9 mouse cellular contexts compared by ENCODE assay signal in the genomic region with DNA sequence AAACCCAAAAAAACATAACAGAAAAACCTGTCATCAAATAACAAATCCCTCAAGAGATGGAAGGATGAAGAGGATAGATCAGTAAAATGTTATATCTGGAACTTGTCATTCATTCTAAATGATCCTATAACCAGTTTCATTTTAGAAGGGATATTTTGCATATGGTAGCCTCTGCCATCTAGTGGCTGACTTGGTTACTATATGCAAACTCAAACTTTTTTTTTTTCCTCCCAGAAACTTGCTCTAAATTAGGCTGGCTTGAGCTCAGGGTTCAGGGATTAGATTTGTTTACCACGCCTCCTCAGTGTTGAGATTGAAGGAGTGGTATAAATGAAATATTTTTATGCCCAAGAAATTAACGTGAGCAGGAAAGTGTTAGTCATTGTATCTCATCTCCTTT. TPM values are rescaled to one million over a fixed set of nuclear protein-coding genes. Genes with fewer than 3 reads are reported as not detected.
DNase-seq lines count a peak whose midpoint lies in the region; ATAC-seq lines count a peak whose summit lies in the region.
"Had no signal": no experiment of that assay in that cellular context is flagged by ENCODE, and none has a peak within 500 bp of the region (broad histone marks: within the 10 kb centered on the region; RNA-seq: fewer than 3 reads in every experiment).

No protein-coding gene starts in this region.

- no peaks in the 10 kb centered on the region for H3K36me3 ChIP-seq in hindbrain, embryonic 11.5 days (ENCODE audit: control insufficient read depth, insufficient read depth, low read length)
- H3K36me3 ChIP-seq in hindbrain, embryonic 13.5 days: no peaks in the 10 kb centered on the region
- H3K36me3 ChIP-seq in forebrain, embryonic 15.5 days: no peaks in the 10 kb centered on the region

- no peak overlapping the region for H3K4me3 ChIP-seq in hindbrain, embryonic 11.5 days (ENCODE audit: low read depth, low read length)
- no peak overlapping the region for H3K4me3 ChIP-seq in hindbrain, embryonic 13.5 days
- H3K4me3 ChIP-seq in forebrain, embryonic 15.5 days: no peak overlapping the region

- H3K9ac ChIP-seq in hindbrain, embryonic 11.5 days (ENCODE audit: low read depth, low read length): no peak overlapping the region
- H3K9ac ChIP-seq in hindbrain, embryonic 13.5 days: no peak overlapping the region
- H3K9ac ChIP-seq in forebrain, embryonic 15.5 days (replicated peaks): no peak overlapping the region

- 30% methylated on average over 2 of the region's 2 CpGs for WGBS in hindbrain, embryonic 11.5 days
- WGBS in hindbrain, embryonic 13.5 days: 46% methylated on average over 2 of the region's 2 CpGs
- WGBS in forebrain, embryonic 15.5 days: 27% methylated on average over 2 of the region's 2 CpGs

- H3K4me1 ChIP-seq in hindbrain, embryonic 11.5 days (replicated peaks; ENCODE audit: control insufficient read depth, insufficient read depth, low read length): no peaks in the 10 kb centered on the region
- peaks cover 7% of the 10 kb centered on the region; the same call in 1 of the 2 replicates for H3K4me1 ChIP-seq in hindbrain, embryonic 13.5 days (replicated peaks)
- H3K4me1 ChIP-seq in forebrain, embryonic 15.5 days: no peaks in the 10 kb centered on the region

- H3K4me2 ChIP-seq in hindbrain, embryonic 11.5 days (replicated peaks; ENCODE audit: low read depth, low read length): no peak overlapping the region
- no peak overlapping the region for H3K4me2 ChIP-seq in hindbrain, embryonic 13.5 days
- H3K4me2 ChIP-seq in forebrain, embryonic 15.5 days (replicated peaks): no peak overlapping the region

- H3K27ac ChIP-seq in hindbrain, embryonic 11.5 days (ENCODE audit: low read depth, low read length): no peak overlapping the region
- H3K27ac ChIP-seq in hindbrain, embryonic 13.5 days: no peak overlapping the region
- no peak overlapping the region for H3K27ac ChIP-seq in forebrain, embryonic 15.5 days (replicated peaks)

- peak; percentile 40 for DNase-seq in hindbrain, embryonic 11.5 days (ENCODE audit: low spot score)
- peak; percentile 43 for DNase-seq in thymus, postnatal 0 days (ENCODE audit: low spot score)
- no peak for DNase-seq in thymus, postnatal 36 days
- DNase-seq in right cerebral cortex, postnatal 4 days: no peak
- DNase-seq in adrenal gland, postnatal 4 days (ENCODE audit: low spot score in 2 of 2): no peak
- DNase-seq in frontal cortex, postnatal 14 days (ENCODE audit: low spot score in 2 of 2): no peak

- H3K27me3 ChIP-seq in hindbrain, embryonic 11.5 days (ENCODE audit: control insufficient read depth, insufficient read depth, low read length): no peaks in the 10 kb centered on the region
- H3K27me3 ChIP-seq in hindbrain, embryonic 13.5 days: no peaks in the 10 kb centered on the region
- no peaks in the 10 kb centered on the region for H3K27me3 ChIP-seq in forebrain, embryonic 15.5 days

- H3K9me3 ChIP-seq in hindbrain, embryonic 11.5 days (ENCODE audit: control insufficient read depth, low read length): no peaks in the 10 kb centered on the region
- no peaks in the 10 kb centered on the region for H3K9me3 ChIP-seq in hindbrain, embryonic 13.5 days
- no peaks in the 10 kb centered on the region for H3K9me3 ChIP-seq in forebrain, embryonic 15.5 days

- ATAC-seq in hindbrain, embryonic 11.5 days (ENCODE audit: low FRiP score): no peak
- no peak for ATAC-seq in hindbrain, embryonic 13.5 days (ENCODE audit: low FRiP score)
- ATAC-seq in forebrain, embryonic 15.5 days (replicated peaks): peak; percentile 51; the same call in 1 of the 2 replicates

RNA-seq across cellular contexts. Expression of a gene that starts 27.3 kb away (rescaled TPM):
- polyA plus RNA-seq in hindbrain, embryonic 11.5 days (2014; fragmentation: Nextera tagmentation; extraction: Ambion mirVana): not detected in 2 replicates
- not detected in 2 replicates for polyA plus RNA-seq in hindbrain, embryonic 13.5 days (2015; fragmentation: Nextera tagmentation; extraction: Ambion mirVana)
- polyA plus RNA-seq in thymus, postnatal 0 days (2015; fragmentation: Nextera tagmentation; extraction: Ambion mirVana): not detected in 2 replicates
- not detected in 2 replicates for polyA plus RNA-seq in forebrain, embryonic 15.5 days (2015; fragmentation: Nextera tagmentation; extraction: Ambion mirVana)
- not detected for total RNA-seq in adrenal gland, postnatal 4 days (2021)
- polyA plus RNA-seq: heart, embryonic 16.5 days had no signal

Comparison
In these comparisons a context has a peak if more than half of its experiments do, and no peak if none do; other contexts are left out.
1. DNase-seq: peak in hindbrain, embryonic 11.5 days (single experiment) and thymus, postnatal 0 days (single experiment); none in thymus, postnatal 36 days (0 of 2), right cerebral cortex, postnatal 4 days (single experiment), adrenal gland, postnatal 4 days (0 of 2) and frontal cortex, postnatal 14 days (0 of 2).